Mouse (Mus musculus) liver (tissue): Measurements from ENCODE around the gene Cd248.
A peak's percentile ranks its signal among the peaks of the same experiment; 100 is the strongest.

ENCODE experiments used
- DNase-seq: peaks from one replicate; pipeline ENCODE4 v3.0.0-alpha.2; 2020; ENCODE audit warnings: mixed read lengths

Gene Cd248

DNA sequence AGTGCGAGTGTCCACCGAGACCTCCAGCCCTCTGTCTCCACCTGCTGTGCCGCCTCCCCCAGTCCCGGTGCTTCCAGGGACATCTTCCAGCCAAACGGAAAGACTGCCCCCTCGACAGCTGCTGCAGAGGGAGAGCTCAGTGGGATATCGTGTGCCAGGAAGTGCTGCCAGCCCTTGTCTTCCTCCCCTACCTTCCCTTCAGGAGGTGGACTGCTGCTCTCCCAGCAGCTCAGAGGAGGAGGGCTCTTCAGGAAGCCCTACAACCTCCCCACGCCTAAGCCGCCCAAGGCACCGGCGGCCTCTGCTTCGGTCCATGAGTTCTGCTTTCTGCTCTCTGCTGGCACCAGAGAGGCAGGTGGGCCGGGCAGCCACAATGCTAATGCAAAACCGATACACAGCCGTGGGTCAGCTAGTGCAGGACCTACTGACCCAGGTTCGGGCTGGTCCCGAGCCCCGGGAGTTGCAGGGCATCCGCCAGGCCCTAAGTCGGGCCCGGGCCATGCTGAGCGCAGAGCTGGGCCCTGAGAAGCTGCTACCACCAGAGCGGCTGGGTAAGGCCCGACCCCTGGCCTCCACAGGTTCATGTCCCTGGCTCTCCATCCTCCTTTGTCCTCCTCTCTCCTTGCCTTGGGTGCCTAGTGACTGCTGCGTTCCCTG, 15.6 kb upstream of the Cd248 start:
- DNase-seq, result no peak

- no peak for DNase-seq
These were observed 15.0 kb upstream of the Cd248 start for GRCm38 (mm10) chr19:5052853-5053252.

GRCm38 (mm10) chr19:5053909-5054308, 14.0 kb upstream of the Cd248 start:
- DNase-seq, result peak; percentile 71

DNA sequence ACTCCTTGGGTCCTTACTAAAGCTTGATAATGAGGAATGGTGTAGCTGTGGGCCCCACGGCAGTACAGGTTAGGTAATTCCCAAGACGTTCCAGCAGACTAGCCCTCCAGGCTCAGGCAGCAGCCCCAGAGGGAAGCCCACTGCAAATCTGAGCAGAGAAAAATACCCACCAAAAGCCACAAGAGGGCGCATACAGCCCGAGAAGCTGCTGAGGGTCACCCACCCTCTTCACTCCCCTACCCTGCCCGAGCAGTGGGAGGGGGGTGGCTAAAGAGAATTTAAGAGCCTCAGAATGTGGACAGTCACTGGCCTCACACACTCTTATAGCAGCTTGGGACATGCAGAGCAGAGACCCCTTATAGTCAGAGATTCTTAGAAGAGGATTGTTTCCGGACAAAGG, 11.6 kb upstream of the Cd248 start:
- peak; percentile 42 for DNase-seq

DNA sequence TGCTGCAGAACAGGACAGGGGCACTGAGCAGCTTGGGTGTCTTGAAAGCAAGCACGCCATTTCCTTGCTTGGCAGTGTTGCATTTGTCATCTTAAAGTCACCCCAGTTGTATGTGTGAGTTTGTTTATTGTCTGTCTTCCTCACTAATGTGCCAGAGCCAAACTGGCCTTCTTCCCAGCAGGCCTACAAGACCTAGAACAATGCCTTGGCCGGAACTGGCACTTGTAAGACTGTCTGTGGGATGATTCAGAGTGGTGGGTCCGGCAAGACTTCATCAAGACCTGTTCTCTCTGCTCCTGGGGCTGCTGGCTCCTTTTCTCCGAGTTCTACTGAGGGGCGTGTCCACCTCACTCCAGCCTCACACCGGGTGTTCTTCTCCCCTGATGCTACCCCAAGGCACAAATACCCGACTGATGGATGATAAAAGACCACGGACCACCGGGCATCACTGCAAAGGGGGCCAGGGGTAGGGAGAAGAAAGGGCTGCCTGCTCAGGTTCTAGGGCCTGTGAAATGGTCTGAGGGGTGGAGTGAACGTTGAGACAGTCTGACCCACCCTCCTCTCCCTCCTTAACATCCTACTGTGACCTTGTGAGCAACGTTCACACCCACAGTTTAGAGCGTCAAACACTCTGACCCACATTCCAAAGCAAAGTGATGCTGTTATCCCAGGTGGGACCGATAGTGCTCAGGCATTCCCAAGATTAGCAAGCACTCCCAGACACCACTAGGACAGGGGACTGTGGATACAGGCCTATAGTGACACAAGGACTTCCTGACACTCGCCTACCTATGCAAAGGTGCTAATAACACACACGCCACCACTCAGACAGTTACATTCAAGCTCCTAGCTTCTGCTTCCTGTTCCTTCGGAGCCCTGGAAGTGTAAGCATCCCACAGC, 9.8 kb upstream of the Cd248 start:
- DNase-seq, result no peak

GRCm38 (mm10) chr19:5058801-5059771, 8.8 kb upstream of the Cd248 start:
- DNase-seq, result peak; percentile 38

DNA sequence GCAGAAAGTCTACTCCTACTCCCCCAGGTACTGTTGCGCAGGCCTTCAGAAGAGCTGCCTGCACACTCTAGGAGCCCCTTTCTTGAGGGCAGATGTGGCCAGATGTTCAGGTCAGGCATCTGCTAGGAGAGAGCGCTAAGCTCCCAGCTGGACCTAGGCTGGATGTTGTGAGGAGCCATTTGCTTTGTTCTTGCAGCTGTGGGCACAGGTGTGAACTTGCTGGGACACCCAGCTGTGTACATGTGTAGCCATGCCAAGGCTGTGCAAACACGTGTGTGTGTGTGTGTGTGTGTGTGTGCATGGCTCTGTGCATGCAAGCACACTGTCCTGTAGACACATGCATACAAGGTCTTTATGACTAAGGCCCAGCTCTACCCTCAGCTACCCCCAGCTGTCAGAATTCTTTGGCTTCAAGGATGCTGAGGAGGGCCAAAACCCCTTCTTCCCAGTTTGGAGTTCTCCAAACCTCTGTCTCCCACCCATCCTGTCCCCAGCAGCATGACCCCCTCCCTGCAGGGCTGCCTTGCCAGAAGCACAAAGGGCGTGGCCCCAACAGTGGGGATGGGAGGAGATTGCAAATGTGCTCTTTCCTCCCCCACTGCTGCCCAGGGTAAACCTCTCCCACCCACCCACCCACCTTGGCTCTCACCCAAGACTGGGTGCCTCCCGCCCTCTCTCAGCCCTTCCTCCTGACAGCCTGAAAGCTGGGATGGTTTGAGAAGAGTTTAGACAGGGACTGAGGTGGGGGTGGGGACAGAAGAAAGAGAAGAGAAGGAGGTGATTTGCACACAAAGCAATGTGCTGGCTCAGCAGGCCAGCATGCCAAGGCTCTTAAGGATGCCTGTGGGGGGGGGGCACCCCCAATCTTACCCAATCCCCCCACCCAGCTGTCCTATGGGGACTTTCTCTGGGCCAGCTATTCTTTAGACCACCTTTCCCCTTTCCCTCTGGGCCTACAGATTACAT, 7.2 kb upstream of the Cd248 start:
- DNase-seq, result peak; percentile 48

- no peak for DNase-seq
These were observed 5.8 kb upstream of the Cd248 start for GRCm38 (mm10) chr19:5062041-5062440.

- DNase-seq, result no peak
These were observed 5.4 kb upstream of the Cd248 start for GRCm38 (mm10) chr19:5062446-5062845.

DNA sequence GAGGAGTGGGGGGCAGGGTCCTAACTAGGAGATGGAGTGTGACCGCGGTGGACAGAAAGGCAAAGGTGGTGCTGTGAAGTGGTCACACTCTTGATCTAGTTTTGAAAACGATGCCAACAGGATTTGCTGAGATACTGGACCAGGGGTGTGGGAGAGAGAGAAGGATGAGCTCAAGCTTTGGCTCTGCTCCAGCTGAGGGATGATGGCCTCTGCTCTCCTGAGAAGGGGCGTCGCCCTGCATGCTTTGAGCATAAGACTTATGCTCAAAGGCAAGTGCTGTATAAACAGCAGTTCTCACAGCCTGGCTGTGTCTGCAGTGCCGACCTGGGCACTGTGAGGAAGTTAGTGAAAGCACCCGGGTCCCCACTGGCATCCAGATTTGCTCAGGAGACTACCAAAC, 2.8 kb upstream of the Cd248 start:
- no peak for DNase-seq

DNA sequence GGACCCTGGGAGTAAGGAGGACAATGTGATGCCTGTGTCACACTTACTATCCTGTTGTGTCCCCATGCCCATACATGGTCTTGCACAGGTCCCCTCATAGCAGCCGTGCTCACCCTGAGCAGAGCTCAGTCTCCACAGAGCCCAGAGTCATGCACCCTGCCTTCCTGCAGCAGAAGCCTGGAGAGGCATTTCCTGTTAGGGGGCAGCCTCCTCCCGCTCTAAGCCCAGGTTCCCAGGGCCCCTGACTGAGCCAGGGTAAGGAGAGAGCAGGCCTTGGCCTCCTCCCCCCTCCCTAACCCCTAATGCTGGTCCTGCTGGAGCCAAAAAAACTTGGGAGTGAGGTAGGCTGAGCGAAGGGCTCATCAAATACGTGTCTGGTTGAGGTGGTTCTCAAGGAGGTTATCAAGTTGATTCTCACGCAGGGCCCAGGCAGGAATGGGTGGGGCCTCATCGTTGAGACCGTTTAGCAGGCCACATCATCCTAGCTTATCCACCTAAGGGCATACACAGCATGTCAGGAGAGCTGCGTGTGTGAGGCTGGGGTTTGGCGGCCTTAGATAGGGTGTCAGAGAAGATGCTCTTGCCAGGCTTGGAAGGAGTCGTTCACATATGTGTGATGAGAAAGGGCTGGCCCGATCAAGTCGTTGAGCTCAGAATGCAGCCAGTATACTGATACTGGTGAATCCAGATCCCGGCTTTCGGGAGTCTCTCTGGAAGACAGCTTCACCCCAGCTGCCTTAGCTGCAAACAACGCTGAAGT, 658 bp upstream of the Cd248 start:
- peak; percentile 80 for DNase-seq

DNA sequence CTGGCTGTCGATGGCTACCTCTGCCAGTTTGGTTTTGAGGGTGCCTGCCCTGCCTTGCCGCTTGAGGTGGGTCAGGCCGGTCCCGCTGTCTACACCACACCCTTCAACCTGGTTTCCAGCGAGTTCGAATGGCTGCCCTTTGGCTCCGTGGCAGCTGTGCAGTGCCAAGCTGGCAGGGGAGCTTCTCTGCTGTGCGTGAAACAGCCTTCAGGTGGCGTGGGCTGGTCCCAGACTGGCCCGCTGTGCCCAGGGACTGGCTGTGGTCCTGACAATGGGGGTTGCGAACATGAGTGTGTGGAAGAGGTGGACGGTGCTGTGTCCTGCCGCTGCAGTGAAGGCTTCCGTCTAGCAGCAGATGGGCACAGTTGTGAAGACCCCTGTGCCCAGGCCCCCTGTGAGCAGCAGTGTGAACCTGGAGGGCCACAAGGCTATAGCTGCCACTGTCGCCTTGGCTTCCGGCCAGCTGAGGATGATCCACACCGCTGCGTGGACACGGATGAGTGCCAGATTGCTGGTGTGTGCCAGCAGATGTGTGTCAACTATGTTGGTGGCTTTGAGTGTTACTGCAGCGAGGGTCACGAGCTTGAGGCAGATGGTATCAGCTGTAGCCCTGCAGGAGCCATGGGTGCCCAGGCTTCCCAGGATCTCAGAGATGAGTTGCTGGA, 824 bp downstream of the Cd248 start:
- DNase-seq, result no peak

GRCm38 (mm10) chr19:5069486-5069885, 1.6 kb downstream of the Cd248 start:
- DNase-seq, result no peak

DNA sequence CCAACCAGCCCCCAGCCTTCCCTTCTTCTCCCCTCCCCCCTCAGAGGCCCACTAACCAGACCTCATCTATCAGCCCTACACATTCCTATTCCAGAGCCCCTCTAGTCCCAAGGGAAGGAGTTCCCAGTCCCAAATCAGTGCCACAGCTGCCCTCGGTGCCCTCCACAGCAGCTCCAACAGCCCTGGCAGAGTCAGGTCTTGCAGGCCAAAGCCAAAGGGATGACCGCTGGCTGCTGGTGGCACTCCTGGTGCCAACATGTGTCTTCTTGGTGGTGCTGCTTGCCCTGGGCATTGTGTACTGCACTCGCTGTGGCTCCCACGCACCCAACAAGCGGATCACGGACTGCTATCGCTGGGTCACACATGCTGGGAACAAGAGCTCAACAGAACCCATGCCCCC, 2.1 kb downstream of the Cd248 start:
- no peak for DNase-seq

GRCm38 (mm10) chr19:5071077-5071476, 3.2 kb downstream of the Cd248 start:
- no peak for DNase-seq

- DNase-seq, result peak; percentile 90
These were observed 3.9 kb downstream of the Cd248 start for GRCm38 (mm10) chr19:5071545-5072369.

DNA sequence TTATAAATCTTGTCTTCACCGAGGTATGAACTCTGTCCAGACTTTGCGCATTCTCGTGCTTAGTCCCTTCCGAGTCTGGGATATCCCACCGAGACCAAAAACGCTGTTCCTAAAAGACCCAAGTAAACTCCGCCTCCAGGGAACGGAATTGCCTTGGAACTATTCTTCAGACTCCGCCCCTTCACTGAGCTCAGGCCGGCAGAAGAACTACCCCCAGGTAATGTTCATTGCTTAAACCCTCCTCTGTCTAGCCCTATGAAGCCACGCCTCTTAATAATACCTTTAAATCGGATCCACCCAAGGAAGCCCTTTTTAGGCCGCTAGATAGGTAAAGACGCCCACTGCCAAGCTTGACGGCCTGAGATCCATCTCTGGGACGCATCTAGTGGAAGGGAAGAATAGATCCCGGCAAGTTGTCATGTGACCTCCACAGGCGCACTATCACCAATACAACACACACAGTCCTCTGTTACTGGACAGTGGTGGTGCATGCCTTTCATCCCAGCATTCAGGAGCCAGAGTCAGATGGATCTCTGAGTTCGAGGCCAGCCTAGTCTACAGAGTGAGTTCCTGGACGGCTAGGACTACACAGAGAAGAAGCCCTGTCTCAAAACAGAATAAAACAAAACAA, 4.6 kb downstream of the Cd248 start:
- DNase-seq, result no peak

GRCm38 (mm10) chr19:5073028-5073427, 5.2 kb downstream of the Cd248 start:
- peak; percentile 77 for DNase-seq

DNA sequence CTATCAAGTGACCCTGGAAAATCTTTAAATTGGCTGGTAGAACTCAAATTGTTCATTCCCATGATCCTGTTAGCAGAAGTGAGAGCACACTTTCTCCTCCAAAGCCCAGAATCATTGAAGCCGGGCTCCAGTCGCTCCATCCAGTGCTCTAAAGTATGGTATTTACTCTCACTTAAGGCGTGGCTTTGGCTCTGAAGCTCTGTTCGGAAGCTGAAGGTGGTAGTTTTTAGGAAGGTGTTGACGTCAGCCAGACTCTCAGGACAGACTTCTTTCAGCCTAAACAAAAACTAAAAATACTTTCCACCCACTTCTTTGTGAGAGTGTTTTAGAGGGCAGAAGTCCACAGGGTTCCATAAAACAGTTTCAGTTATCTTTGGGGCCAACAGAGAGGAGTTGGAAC, 5.6 kb downstream of the Cd248 start:
- no peak for DNase-seq
